Mouse (Mus musculus) intestine, embryonic 14.5 days (tissue): ENCODE measurements at regions not wholly inside any gene's neighbourhood (a gene's known extent, or its start where the extent isn't known, plus 50 kb on each side); places are given as distances from the start of the nearest gene placed in this dataset.

Experiments
- ATAC-seq: fragments of 200-750 bp; cut with Nextera tagmentation; replicated peaks from 2 replicates; pipeline ENCODE4 v1.8.0; 2017; ENCODE audit warnings: low read depth, moderate number of reproducible peaks, moderate TSS enrichment, moderate library complexity; ENCODE audit not compliant: low FRiP score, low TSS enrichment
- DNase-seq: peaks from one replicate; pipeline ENCODE4 v3.0.0-alpha.2; 2018; ENCODE audit warnings: low spot score
- H3K27ac ChIP-seq: fragments of 300-500 bp; sonication (generic); 2 replicates; pipeline ENCODE4 v1.5.1; 2014; ENCODE audit warnings: low read depth, mild to moderate bottlenecking, control low read depth
- H3K27me3 ChIP-seq: fragments of 300-500 bp; sonication (generic); replicated peaks from 2 replicates; pipeline ENCODE4 v1.6.1; 2014; ENCODE audit warnings: low read length, control low read depth; ENCODE audit not compliant: control insufficient read depth, insufficient read depth
- H3K36me3 ChIP-seq: fragments of 300-500 bp; sonication (generic); 2 replicates; pipeline ENCODE4 v1.6.1; 2014; ENCODE audit warnings: low read length, control low read depth; ENCODE audit not compliant: control insufficient read depth, insufficient read depth
- H3K4me1 ChIP-seq: fragments of 300-500 bp; sonication (generic); replicated peaks from 2 replicates; pipeline ENCODE4 v1.6.1; 2014; ENCODE audit warnings: low read length, control low read depth, mixed read lengths; ENCODE audit not compliant: control insufficient read depth, insufficient read depth
- H3K4me2 ChIP-seq: fragments of 300-500 bp; sonication (generic); 2 replicates; pipeline ENCODE4 v1.6.1; 2014; ENCODE audit warnings: low read length
- H3K4me3 ChIP-seq: fragments of 300-500 bp; sonication (generic); 2 replicates; pipeline ENCODE4 v1.5.1; 2014; ENCODE audit warnings: low read depth, low read length, control low read depth, mixed read lengths
- H3K9ac ChIP-seq: fragments of 300-500 bp; sonication (generic); 2 replicates; pipeline ENCODE4 v1.6.1; 2014; ENCODE audit warnings: mild to moderate bottlenecking, low read length
- H3K9me3 ChIP-seq: fragments of 300-500 bp; sonication (generic); 2 replicates; pipeline ENCODE4 v1.6.1; 2016; ENCODE audit warnings: low read length, control low read depth; ENCODE audit not compliant: control insufficient read depth
- WGBS: fragments of 180-500 bp; shearing (Covaris S2); extraction: QIAGEN DNeasy Blood & Tissue Kit; methylation state at CpG from one replicate; pipeline ENCODE4 v1.1.7; 2014; 5-methylcytosine and 5-hydroxymethylcytosine counted together

DNA sequence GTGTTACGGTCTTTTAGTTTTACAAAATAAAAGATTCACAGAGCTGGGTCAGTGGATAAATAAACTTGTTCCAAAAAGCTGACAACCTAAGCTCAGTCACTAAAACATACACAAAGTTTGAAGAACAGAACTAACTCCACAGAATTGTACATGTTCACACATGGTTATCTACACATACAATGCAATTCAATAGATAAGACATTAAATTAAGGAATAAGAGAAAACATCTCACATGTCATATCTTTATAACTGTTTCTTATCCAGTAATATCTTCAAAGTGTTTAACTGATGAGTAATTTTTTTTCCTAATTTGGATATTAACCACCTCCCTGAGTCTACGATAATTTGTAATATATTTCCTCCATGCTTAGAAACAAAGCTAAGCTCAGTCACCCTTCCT, 625.5 kb downstream of the Kcnj2 start:
- H3K36me3 ChIP-seq: no peaks in the 10 kb centered on the region
- H3K27me3 ChIP-seq: no peaks in the 10 kb centered on the region
- no peak overlapping the region for H3K9ac ChIP-seq
- H3K9me3 ChIP-seq: no peaks in the 10 kb centered on the region
- no peak for DNase-seq
- no peak overlapping the region for H3K27ac ChIP-seq
- 64% methylated on average over 2 of the region's 2 CpGs for WGBS
- no peaks in the 10 kb centered on the region for H3K4me1 ChIP-seq
- ATAC-seq: no peak
- no peak overlapping the region for H3K4me3 ChIP-seq
- H3K4me2 ChIP-seq: no peak overlapping the region

DNA sequence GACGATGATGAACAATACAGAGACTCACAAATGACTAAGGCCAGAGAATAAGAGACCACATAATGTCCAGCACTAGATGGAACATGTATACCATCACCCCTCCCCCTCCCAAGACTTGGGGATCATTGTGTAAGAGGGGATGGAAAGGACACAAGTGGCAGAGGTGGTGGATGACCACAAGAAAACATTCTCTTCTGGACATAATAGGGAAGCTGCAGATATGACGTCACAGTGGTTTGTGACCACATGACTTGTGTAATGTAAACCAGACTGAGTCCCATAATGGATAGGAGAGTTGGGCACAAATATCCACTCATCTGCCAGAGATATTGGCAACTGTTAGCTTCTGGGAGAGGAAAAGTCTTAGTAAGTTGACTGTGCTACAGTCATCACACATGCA, 630.7 kb downstream of the Kcnj2 start:
- Histone ChIP-seq H3K36me3 (no peaks in the 10 kb centered on the region), H3K9ac (no peak overlapping the region), H3K4me1 (no peaks in the 10 kb centered on the region), H3K27me3 (no peaks in the 10 kb centered on the region), H3K4me2 (no peak overlapping the region), H3K4me3 (no peak overlapping the region), H3K9me3 (no peaks in the 10 kb centered on the region), H3K27ac (no peak overlapping the region)
- ATAC-seq: no peak
- no peak for DNase-seq
- 83% methylated on average over 2 of the region's 2 CpGs for WGBS

DNA sequence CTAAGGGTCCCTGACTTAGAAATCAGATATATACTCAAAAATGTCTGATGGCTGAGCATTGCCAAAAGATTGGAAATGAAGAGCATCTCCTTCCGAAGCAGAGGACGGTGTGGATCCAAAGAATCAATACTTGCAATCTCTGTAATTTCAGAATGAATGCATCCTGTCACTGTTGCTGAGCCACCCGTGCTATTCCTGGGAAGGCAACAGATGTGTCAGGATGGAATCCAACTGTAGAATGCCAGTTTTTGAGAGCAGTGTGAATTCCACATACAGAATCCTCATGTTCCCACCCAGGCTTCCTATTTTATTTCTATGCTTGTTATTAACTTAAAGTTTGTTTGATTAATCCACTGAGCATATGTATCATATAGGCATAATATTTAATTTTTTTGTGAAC, 633.9 kb downstream of the Kcnj2 start:
- WGBS: 81% methylated on average over 3 of the region's 3 CpGs
- H3K4me1 ChIP-seq: no peaks in the 10 kb centered on the region
- no peak overlapping the region for H3K4me3 ChIP-seq
- H3K9ac ChIP-seq: no peak overlapping the region
- no peak overlapping the region for H3K27ac ChIP-seq
- H3K9me3 ChIP-seq: no peaks in the 10 kb centered on the region
- ATAC-seq (no peak), DNase-seq (no peak)
- H3K27me3 ChIP-seq: no peaks in the 10 kb centered on the region
- no peak overlapping the region for H3K4me2 ChIP-seq
- H3K36me3 ChIP-seq: no peaks in the 10 kb centered on the region

DNA sequence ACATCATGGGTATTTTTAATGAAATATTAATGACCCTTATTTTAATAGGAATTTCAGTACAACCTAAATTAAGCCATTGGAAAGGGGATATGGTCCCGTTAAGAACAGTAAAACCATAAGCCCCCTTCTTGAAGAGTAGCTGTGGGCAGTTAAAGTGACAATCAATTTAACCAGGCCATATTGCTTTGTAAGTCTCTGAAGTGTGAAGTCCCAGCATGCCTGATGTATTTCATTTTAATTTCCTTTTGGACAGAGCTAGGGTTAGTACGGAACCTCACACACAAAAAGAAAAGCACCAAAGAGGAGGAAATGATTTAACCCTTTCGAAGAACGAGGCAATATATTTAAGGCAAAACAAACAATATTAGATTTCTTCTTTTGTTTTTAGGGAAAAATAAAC, 640.9 kb downstream of the Kcnj2 start:
- Histone ChIP-seq H3K4me3 (no peak overlapping the region), H3K4me2 (no peak overlapping the region), H3K4me1 (no peaks in the 10 kb centered on the region), H3K27me3 (no peaks in the 10 kb centered on the region), H3K9me3 (no peaks in the 10 kb centered on the region), H3K9ac (no peak overlapping the region), H3K36me3 (no peaks in the 10 kb centered on the region), H3K27ac (no peak overlapping the region)
- ATAC-seq (no peak), DNase-seq (no peak)
- WGBS: 66% methylated on average over 4 of the region's 4 CpGs

DNA sequence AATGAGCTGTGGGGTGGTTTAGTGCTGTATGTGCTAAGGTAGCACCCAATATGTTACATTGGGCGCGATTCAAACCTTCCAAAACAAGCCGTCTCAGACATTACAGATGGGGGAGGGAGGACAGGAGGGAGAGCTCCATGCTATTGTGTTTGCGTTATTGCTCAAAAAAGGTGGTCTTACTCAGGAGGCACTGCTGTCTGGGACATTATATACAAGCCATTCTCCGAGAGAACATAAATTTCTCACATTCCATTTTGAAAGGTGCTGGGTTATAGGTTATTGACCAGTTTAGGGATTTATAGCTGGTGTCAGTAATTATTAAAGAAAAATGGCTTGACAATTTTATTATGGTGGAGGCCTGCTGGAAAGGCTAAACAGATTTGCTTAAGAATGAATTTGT, 649.4 kb downstream of the Kcnj2 start:
- Histone ChIP-seq H3K36me3 (no peaks in the 10 kb centered on the region), H3K4me2 (no peak overlapping the region), H3K4me1 (no peaks in the 10 kb centered on the region), H3K27me3 (no peaks in the 10 kb centered on the region), H3K27ac (no peak overlapping the region), H3K9me3 (no peaks in the 10 kb centered on the region), H3K4me3 (no peak overlapping the region), H3K9ac (no peak overlapping the region)
- 78% methylated on average over 5 of the region's 5 CpGs for WGBS
- DNase-seq (no peak), ATAC-seq (no peak)

DNA sequence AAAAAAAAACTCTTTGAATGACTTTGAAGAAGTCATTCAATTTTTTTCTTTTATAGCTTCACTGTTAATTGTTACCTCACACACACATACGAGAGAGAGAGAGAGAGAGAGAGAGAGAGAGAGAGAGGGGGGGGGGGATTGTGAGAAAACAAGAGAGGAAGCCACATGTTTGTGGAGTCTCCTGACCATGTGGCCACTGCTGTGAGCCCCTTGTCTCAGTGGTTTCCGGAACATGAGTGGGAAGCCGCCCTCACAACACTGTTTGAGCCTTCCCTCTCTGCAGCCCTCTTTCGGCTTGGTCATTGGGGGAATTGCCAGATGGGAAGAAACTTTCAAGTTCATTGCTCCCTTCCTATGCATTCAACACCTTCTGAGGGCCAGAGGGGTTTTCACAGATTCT, 656.3 kb downstream of the Kcnj2 start:
- H3K4me2 ChIP-seq: no peak overlapping the region
- no peak overlapping the region for H3K9ac ChIP-seq
- H3K27me3 ChIP-seq: no peaks in the 10 kb centered on the region
- ATAC-seq: no peak
- no peak for DNase-seq
- H3K36me3 ChIP-seq: no peaks in the 10 kb centered on the region
- no peaks in the 10 kb centered on the region for H3K4me1 ChIP-seq
- WGBS: 78% methylated on average over 4 of the region's 4 CpGs
- H3K4me3 ChIP-seq: no peak overlapping the region
- H3K9me3 ChIP-seq: no peaks in the 10 kb centered on the region
- H3K27ac ChIP-seq: no peak overlapping the region

DNA sequence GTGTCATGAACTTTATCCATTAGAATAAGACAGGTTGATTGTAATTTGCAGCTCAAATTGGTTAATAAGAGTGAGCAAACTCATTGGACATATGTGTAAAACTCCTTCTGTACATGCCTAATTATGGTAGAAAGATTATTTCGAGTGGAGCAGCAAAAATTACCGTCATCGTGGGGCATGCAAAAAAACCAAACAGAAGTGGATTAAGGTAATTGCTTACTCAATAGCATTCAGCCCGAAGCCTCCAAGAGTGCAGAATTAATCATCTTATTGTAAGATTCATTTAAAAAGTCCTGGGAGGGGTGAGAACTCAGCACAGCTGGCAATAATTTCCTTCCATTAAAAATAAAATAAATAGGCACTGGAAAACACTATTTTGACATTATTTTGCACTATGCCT, 662.2 kb downstream of the Kcnj2 start:
- Histone ChIP-seq H3K36me3 (no peaks in the 10 kb centered on the region), H3K4me3 (no peak overlapping the region), H3K27me3 (no peaks in the 10 kb centered on the region), H3K9ac (no peak overlapping the region), H3K27ac (no peak overlapping the region), H3K4me2 (no peak overlapping the region), H3K4me1 (no peaks in the 10 kb centered on the region), H3K9me3 (no peaks in the 10 kb centered on the region)
- 72% methylated on average over 4 of the region's 4 CpGs for WGBS
- ATAC-seq (no peak), DNase-seq (no peak)

DNA sequence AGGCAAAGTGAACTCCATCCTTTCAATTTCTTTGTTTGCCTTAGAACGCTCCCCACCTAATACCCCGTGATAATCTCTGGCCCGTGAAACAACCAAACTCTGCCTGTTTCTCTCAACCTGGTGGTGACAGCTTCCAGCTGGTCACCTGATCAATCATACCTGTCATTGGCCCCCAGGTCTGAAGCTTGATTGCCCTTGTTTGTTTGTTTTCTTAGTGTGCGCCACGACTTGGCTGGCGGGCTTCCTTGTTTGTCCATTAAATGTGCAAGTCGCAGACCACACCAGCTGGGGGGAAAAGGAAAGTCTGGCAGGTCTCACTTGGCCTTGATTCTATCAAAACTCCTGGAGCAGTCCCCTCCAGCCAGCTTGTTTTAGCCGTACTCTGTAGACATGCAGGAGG, 666.1 kb downstream of the Kcnj2 start:
- WGBS: 27% methylated on average over 8 of the region's 8 CpGs
- Histone ChIP-seq H3K27ac (no peak overlapping the region), H3K27me3 (no peaks in the 10 kb centered on the region), H3K4me1 (no peaks in the 10 kb centered on the region), H3K4me2 (no peak overlapping the region), H3K9me3 (no peaks in the 10 kb centered on the region), H3K4me3 (no peak overlapping the region), H3K9ac (no peak overlapping the region), H3K36me3 (no peaks in the 10 kb centered on the region)
- DNase-seq (no peak), ATAC-seq (no peak)

DNA sequence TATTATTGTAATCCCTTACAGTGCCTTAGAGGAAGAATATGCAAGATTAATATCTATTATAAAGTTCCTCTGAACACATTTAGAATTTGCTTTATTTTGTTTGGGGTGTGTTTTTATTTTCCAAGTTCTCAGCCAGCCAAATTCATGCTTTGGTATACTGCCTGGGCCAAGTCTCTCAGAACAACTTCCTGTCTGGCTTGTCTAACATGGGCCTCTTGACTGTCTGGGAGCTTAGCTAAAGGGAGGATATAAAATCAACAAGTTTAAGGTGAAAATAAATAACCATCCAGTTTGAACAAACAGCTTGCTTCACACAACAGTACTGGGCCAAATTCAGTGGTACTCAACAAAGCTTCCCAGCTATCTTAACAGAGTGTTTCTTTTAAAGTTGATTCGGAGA, 669.5 kb downstream of the Kcnj2 start:
- no peak for DNase-seq
- Histone ChIP-seq H3K36me3 (no peaks in the 10 kb centered on the region), H3K4me1 (no peaks in the 10 kb centered on the region), H3K4me3 (no peak overlapping the region), H3K4me2 (no peak overlapping the region), H3K9me3 (no peaks in the 10 kb centered on the region), H3K27me3 (no peaks in the 10 kb centered on the region), H3K27ac (no peak overlapping the region), H3K9ac (no peak overlapping the region)
- no peak for ATAC-seq
- 98% methylated on average over 1 of the region's 1 CpGs for WGBS
